Mouse (Mus musculus) gonadal fat pad, adult 2 months (tissue): ENCODE measurements around the gene Ppm1h. TPM values are rescaled to one million over a fixed set of nuclear protein-coding genes. Genes with fewer than 3 reads are reported as not detected.

Source experiments
- DNase-seq: peaks from one replicate; pipeline ENCODE4 v3.0.0-alpha.2; 2012; ENCODE audit warnings: low read depth
- polyA plus RNA-seq: library from polyadenylated mRNA; depleted of rRNA; stranded (reverse); fragments of >200 nt; gene quantifications from 2 replicates; pipeline ENCODE4 v1.2.3, GENCODE M21; 2012

Gene Ppm1h
- polyA plus RNA-seq, 1 experiment: 9.4 TPM

GRCm38 (mm10) chr10:122698347-122698746 lies 19.8 kb downstream of the Ppm1h start:
- no peak for DNase-seq

- no peak for DNase-seq
These were observed 26.3 kb downstream of the Ppm1h start for GRCm38 (mm10) chr10:122704901-122705300.

- no peak for DNase-seq
These were observed 26.9 kb downstream of the Ppm1h start for GRCm38 (mm10) chr10:122705457-122705856.

GRCm38 (mm10) chr10:122711381-122711811 lies 32.8 kb downstream of the Ppm1h start:
- DNase-seq: no peak

GRCm38 (mm10) chr10:122712307-122712706 lies 33.7 kb downstream of the Ppm1h start:
- no peak for DNase-seq

GRCm38 (mm10) chr10:122715856-122716255 lies 37.3 kb downstream of the Ppm1h start:
- no peak for DNase-seq

GRCm38 (mm10) chr10:122716286-122716685 lies 37.7 kb downstream of the Ppm1h start:
- no peak for DNase-seq

GRCm38 (mm10) chr10:122716739-122717474 lies 38.3 kb downstream of the Ppm1h start:
- no peak for DNase-seq

- no peak for DNase-seq
These were observed 39.3 kb downstream of the Ppm1h start for GRCm38 (mm10) chr10:122717754-122718415.

GRCm38 (mm10) chr10:122718951-122719350 lies 40.4 kb downstream of the Ppm1h start:
- no peak for DNase-seq

GRCm38 (mm10) chr10:122722111-122722510 lies 43.5 kb downstream of the Ppm1h start:
- DNase-seq: no peak

- DNase-seq: no peak
These were observed 46.1 kb downstream of the Ppm1h start for GRCm38 (mm10) chr10:122724692-122725091.

- DNase-seq: no peak
These were observed 48.7 kb downstream of the Ppm1h start for GRCm38 (mm10) chr10:122727228-122727627.

GRCm38 (mm10) chr10:122728172-122728571 lies 49.6 kb downstream of the Ppm1h start:
- no peak for DNase-seq

GRCm38 (mm10) chr10:122732146-122732545 lies 53.6 kb downstream of the Ppm1h start:
- no peak for DNase-seq

GRCm38 (mm10) chr10:122734521-122734920 lies 56.0 kb downstream of the Ppm1h start:
- no peak for DNase-seq

- DNase-seq: no peak
These were observed 56.8 kb downstream of the Ppm1h start for GRCm38 (mm10) chr10:122735284-122735784.

- no peak for DNase-seq
These were observed 58.3 kb downstream of the Ppm1h start for GRCm38 (mm10) chr10:122736835-122737234.

GRCm38 (mm10) chr10:122738526-122738925 lies 60.0 kb downstream of the Ppm1h start:
- no peak for DNase-seq

GRCm38 (mm10) chr10:122739037-122739436 lies 60.5 kb downstream of the Ppm1h start:
- no peak for DNase-seq

GRCm38 (mm10) chr10:122740117-122740516 lies 61.6 kb downstream of the Ppm1h start:
- no peak for DNase-seq

GRCm38 (mm10) chr10:122741191-122741590 lies 62.6 kb downstream of the Ppm1h start:
- DNase-seq: no peak

- DNase-seq: no peak
These were observed 63.6 kb downstream of the Ppm1h start for GRCm38 (mm10) chr10:122742136-122742535.
